Mouse (Mus musculus) cerebral cortex, adult 2 months (tissue): Measurements from ENCODE around the gene Nfam1.

Source experiments
- WGBS: fragments of 180-500 bp; shearing (Covaris S2); methylation state at CpG from one replicate; pipeline ENCODE4 v1.1.7; 2018; 5-methylcytosine and 5-hydroxymethylcytosine counted together

The Nfam1 gene

DNA sequence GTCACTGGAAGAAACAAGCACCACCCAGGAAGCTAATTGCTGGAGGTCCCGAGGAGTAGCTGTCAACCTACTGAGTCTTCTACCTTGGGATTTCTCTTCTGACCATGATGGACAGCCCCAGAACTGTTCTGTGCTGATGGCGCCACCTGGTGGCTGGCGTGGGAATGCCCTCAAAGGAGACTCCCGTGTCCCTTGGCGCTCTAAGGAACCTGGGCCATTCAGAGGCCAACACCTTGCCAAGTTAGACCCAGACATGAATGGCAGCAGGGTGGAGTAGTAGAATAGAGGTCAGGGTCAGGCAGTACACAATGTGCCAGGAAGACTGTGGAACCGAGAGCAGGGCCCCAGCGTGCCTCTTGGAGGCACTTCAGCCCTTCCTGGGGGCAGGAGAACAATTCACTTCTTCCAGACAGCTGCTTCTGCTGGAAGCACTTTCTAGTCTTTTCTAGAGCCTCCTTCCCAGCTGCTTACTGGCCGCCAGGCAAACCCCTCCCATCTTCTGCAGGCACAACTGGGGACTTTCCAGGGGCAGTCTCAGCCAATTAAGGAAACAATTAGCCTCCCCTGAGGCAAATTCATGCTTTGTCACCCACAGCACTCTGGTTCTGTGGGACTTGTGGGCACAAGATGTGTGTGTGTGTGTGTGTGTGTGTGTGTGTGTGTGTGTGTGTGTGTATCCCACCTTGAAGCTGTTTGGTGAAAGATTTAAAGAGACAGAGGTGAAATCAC lies 4.8 kb upstream of the Nfam1 start:
- WGBS: 16% methylated on average over 8 of the region's 8 CpGs

DNA sequence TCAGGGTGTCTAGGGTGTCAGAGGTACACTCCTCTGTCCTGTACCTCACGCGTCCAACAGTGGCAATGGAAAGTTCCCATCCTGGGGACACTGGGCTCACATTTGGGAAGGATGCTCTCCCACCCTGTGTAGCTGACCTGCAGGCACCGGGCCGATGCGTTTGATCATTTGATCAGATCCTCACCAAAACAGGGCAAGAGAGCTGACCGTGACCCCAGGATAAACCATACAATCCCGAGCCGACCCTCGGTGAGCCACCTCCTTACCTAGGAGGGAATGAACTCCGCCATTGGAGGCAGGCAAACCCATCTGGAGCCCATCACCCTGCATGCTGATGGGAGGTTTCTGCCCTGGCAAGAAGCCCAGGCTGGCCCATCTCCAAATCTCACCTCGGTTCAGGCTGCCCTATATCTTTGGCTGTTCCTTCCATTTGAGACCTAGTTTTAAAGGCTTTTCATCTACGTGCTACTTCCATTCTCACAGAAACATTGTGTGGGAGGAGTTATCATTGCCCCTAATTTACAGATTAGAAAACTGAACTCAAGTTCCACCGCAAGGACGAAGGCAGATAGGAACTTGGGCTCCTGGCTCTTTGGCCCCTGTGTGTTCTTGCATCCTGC lies 3.9 kb upstream of the Nfam1 start:
- 54% methylated on average over 14 of the region's 14 CpGs for WGBS

DNA sequence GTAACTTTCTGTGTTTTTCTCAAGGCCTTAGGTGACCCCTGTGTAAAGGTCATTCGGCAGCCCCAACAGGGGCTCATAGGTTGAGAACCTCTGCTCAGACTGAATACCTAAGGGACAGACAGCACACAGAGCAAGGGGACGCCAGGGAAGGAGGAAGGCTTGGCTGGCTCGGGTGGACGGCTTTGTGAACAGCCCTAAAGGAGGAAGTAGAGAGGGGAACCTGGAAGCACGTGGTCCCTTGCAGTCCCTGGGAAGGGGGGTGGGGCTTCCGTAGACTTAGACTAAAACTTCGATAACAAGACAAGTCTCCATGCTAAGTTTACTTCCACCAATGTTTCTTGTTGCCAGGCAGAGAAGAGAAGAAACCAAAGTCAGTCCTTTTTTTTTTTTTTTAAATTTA lies 3.0 kb upstream of the Nfam1 start:
- 57% methylated on average over 7 of the region's 7 CpGs for WGBS

DNA sequence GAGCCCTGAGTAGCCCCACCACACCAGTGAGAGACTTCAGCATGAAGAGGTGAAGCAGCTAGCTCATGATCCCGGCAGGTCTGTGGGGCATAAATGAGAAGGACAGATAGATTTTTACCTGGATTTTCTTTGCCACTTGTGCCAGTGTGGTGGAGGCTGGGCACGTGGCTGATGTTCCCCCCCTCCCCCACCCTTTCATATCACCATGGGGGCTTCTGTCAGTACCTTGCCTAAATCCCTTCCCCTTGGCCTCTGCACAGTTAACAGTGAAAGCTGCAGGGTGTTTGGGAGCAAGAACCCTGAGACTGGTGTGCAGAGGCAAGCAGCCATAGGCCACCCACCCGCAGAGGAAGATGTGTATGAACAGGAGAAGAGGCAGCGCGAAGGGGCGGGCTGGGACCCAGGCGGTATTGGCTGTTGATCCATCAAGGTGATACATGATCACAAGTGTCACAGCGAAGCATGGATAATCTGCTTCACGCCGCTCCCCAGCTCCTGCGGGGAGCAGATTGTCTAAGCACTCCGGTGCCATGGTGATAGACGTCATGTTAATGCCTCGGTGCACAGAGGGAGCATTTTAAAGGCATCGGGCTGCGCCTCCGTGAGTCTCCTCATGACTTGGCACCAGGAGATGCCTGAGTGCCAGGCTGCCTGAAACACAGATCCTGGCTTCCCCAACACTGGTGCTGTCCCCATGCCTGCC lies 1.3 kb upstream of the Nfam1 start:
- 18% methylated on average over 17 of the region's 17 CpGs for WGBS

DNA sequence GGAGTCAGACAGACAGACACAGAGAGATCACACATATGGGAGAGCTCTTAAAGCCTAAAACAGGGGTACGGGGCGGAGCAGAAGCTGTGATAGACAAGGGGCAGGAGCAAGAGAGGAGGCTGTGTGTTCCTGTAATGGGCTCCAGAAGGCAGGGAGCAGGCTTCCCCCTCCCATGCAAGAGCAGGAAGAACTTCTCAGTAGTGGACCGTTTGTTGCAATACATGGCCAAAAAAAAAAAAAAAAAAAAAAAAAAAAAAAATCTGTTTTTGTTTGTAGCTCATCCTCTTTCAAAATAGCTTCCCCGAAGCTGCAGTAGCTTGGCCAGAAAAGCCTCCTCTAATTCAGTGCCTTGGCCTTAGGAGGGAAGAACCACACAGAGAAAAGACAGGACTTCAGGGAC lies 2.2 kb downstream of the Nfam1 start:
- WGBS: 59% methylated on average over 4 of the region's 4 CpGs

DNA sequence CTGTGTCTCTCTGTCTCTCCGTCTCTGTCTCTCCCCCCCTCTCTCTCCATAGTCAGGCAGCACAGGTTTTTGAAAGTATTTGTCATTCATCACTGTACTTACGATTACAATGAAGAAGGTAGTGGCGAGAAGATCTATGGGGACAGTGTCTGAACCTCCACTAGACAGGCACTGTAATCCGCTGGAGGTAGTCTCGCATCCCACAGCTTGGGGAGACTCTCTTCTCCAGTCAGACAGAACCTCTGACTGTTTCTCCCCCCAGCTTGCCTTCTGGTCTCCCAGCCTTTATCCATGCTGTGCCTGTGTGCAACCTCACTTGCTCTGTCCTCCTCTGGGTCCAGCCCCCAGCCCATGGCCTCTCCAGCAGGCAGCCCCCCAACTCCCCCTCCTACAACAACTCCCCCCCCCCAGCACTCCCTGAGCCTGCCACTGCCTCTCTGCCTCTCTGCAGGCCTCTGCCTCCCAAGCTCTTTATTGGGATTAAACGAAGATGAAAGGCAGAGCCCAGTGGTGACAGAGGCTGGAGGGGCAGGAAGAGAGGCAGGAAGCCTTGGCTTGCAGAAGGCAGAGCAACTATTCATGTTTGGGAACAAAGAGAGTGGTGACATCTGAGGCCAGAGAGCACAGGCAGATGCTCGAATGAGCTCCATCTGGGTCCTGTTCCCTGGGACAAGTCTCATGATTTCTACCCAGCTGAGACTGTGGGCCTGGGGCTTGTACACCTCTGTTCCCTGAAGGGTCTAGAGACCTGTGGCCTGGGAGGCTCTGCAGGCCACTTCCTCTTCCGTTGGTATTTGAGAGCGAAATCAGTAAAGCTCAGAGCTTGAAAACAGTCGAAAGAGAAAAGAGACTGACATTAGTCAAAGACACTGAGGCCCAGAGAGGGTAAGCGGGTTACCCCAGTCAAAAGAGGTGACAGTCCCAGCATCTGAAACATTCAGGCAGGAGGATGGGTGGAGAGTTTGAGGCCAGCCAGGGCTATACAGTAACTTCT lies 3.1 kb downstream of the Nfam1 start:
- 75% methylated on average over 11 of the region's 11 CpGs for WGBS

DNA sequence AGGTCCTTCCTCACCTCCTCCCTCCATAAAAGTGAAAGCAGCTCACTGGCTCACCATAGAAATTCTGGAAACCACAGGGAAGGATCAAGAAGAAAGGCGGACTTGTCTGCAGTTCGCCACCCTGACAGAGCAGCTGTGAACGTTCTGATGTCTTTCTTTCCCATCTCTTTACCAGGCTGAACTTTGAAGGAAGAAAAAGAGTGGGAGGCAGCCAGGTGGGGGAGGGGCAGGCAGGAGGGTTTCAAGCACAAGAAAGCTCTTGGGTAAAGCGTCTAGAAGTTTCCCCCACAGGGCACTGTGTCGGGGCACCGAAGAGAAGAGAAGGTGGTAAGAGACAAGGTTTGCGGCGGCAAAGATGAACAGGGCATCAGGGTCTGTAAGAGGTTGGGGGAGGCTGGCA lies 7.0 kb downstream of the Nfam1 start:
- 64% methylated on average over 8 of the region's 8 CpGs for WGBS

DNA sequence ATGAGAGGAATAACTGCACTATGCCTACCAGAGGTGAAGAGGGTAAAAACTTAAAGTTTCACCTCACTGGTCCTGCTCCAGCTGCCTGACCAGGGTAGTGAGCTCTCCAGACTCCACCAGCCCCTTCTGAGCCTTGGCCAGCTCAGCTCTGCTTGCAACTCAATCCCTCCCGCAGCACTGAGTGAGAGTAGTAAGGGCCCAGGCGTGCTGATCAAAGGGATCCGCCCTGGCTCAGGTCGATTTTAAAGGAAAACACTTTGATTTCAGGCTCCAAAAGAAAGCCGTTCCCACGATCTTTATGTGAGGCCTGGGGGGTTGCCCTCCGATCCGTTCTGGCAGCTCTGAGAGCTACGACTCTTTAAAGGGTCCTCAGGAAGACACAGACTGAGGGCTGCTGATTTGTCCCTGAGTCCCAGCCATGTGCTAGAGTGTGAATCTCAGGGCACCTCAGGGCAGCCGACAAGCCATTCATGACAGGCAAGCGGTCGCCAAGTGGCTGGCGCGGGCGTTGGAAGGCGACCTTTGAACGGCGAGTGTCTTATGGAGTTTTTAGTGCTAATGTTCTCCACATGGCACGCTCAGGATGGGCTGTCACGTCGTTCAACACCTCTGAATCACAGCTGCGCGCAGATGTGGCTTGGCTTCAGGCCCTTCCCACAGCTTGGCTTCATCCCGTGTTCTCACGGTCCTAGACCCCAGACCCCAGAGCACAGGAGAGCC lies 7.9 kb downstream of the Nfam1 start:
- WGBS: 77% methylated on average over 25 of the region's 25 CpGs

DNA sequence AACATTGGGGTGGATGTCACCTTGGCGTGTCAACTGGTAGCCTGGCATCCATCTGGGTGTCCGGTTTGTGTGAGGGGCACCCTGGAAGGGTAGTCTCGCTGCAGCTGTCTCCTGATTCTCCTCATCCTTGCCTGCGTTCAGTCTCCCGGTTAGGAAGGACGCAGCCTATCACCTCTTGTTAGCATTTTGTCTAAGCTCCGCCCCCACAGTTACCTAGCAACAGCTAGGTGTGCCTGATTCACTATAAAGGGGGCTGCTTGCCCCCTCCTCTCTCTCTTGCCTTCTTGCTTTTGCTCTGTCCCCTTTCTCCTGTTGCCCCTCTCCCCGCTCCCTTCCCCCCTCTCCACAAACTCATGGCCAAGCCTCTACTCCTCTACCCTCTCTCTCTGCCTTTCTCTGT lies 10.2 kb downstream of the Nfam1 start:
- 63% methylated on average over 8 of the region's 8 CpGs for WGBS

DNA sequence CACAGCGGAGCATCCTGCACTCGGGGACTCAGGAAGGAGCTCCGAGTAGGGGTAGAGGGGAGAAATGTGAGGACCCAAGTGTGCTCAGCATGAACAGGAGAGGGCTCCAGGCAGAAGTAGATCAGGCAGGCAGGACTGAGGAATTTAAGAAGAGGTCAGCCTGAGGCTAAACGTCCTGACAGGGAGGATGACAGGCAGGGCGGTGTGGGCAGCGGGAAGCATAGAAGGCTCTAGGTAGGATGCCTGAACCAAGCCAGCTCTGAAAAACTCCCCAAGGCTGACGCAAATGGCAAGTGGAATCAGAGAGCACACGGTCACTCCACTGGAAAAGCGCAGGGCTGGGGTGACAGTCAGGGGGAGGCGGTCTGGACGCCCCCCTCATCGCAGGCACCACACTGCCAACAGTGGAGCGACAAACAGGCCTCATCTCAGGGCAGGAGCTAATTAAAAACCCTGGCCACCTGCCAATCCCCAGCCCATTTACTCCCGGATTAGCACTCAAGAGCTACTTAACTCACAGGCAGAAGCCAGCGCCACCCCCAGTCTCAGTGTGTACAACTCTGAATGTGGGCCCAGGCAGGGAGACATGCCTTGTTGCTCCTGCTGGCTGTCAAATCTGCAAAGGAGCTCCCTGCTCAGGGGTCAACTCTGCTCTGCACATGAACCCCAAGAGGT lies 22.0 kb downstream of the Nfam1 start:
- WGBS: 37% methylated on average over 15 of the region's 15 CpGs

DNA sequence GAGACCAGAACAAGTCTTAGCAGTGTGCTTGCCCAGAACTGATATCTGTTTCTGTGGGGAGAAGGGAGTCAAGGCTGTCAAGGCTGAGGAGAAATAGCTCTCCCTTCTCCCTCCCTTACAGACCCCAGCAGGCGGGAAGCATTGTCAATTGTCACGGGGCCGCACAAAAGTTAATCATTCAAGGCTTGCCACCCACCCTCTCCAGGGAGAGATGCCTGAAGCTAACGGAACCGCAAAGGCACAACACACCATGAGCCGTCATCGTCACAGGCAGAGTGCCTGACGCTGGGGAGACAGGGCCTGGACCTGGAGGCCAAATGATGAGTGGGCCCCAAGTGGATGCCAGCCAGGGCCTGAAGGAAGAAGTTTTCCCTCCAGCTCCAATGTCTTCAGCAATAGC lies 22.7 kb downstream of the Nfam1 start:
- WGBS: 41% methylated on average over 8 of the region's 8 CpGs

DNA sequence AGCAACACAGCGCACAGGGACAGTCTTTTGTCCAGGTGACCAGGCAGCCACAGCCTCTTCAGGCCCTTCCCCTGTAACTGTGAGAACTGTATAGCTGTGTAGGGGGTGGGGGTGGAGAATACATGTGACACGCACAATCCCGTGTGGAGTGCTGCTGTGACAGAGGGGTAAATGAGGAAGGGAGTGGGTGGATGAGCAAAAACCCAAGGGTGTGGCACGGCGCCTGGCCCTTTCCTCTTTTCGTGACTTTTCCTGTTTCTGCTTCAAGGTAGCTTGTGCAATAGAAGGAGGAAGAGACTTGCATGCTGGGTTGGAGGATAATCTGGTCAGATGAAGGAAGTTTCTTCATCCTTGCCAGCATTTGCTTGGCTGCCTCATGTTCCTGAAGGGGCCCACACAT lies 23.6 kb downstream of the Nfam1 start:
- 53% methylated on average over 6 of the region's 6 CpGs for WGBS

DNA sequence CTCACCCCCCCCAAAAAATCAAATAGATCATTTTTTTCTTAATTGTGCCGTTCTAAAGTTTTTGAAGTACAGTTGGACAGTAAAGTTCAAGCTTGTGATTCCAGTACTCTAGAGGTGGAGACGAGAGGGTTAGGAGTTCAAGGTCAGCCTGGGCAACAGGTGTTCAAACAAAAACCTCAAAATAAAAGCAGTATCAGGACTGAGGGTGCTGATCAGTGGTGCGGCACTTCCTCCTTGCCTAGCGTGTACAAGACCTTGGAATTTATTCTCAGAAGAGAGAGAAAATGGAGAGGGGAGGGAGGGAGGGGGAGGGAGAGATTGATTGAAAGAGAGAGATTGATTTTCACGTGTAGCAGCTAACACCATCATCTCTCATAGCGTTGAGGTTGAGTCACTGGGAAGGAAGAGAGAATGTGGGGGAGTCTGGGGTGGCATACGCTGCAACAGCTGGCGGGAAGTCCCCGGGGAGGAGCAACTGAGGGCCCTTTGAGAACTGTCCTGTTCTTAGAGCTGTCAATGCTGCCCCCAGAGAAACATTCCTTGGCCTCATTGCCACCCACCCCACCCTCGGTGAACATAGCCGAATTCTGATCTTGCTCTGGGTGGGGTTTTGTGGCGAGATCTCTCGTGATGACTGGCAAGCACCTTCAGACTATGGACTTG lies 24.2 kb downstream of the Nfam1 start:
- WGBS: 52% methylated on average over 13 of the region's 13 CpGs

DNA sequence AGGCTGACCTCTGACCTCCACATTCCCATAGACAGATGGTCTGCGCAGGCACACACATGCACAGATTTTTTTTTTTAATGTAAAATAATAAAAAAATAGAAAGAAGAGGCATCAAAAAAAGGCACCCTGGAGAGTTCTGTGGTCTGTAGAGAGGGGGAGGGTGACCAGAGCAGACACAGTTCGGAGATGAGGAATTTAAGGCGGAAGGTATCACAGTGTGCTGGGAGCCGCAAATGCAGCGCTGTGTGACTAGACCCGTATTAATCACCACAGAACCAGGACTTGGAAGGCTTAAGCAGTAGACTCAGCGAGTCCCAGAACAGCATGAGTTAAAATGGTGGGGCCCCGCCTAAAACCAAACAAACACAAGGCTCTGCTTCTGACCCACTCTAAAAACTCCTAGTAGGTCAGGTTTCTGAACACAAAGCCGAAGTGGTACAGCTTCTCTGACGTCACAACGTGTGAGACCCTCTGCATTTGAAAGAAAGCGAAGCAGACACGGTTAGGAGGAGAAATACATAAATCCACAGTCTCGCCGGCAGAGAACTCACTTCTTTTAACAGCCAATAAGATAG lies 25.7 kb downstream of the Nfam1 start:
- WGBS: 78% methylated on average over 15 of the region's 15 CpGs

DNA sequence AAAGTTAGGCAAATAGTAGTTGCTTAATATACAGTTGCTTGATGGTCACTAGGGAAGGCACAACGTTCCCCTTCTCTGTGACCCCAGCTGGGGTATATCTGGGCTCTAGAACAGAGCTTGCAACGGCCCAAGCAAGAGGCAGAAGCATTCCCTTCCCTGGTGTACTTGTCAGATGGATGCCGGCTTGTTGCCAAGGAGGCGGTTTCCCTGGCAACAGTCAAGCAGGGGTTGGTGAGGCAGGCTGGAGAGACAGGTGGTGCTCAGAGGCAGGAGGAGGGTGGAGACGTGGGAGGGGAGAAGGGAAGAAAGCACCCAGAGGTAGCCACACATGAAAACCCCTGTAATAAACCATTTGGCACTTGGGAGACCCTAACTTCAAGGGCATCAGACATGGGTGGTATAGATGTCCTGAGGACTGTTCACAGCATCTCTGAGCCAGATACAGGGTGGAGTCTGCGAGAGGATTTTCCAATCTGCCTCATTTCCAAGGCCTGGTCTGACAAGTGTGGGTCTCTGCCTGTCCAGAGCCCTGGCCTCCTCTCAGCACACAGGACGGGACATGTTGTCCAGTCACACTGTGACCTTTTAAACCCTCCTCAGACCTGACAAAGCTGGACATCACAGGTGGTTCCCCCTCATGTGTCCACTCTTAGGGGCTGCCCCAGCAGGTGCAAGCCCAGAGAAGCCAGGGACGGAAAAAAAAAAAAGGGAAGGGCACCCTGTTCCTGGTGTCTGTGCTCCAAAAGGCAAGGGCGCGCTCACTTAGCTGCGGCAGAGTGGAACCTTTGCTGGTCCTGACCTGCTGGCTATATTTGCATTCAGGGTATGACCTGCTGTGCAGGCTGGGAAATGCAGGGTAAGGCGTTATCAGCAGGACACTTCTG lies 30.2 kb downstream of the Nfam1 start:
- WGBS: 54% methylated on average over 12 of the region's 12 CpGs

DNA sequence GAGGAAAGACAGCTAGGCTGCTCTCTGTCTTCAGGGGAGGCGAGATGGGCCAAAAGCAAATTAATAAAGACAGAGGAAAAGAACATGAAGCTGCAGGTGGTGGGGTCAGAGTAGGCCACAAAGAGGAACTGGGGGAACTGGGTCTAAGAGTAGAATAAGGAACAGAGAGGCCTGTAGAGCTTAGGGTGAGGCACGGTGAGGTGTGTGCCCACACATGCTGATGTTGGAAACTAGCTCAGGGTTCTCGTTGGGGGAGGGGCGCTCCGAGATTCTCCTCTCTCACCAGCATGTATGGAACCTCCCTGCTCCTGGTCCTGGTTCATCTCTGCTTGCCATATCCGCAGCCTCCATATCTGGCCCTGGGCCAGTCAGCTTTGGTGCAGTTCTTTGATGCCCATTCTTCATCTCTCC lies 34.3 kb downstream of the Nfam1 start:
- WGBS: 74% methylated on average over 6 of the region's 6 CpGs

DNA sequence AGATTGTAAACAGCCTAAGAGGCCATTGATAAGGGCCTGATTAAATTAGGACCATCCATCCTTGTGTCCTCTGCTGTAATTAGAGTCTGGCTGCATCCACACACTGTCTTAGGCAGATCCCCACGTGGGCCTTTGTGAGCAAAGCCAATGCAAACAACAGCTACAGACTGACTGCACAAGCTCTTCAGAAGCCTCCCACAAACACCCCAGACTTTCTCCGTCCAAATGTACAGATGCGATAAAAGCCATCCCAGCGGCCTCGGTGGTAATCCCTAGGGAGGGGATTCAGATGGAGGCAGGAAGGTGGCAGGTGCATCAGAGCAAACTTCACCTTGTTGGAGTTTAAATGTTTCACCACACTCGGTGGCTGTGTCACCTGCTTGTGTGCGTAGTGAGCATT lies 37.9 kb downstream of the Nfam1 start:
- WGBS: 36% methylated on average over 7 of the region's 7 CpGs

DNA sequence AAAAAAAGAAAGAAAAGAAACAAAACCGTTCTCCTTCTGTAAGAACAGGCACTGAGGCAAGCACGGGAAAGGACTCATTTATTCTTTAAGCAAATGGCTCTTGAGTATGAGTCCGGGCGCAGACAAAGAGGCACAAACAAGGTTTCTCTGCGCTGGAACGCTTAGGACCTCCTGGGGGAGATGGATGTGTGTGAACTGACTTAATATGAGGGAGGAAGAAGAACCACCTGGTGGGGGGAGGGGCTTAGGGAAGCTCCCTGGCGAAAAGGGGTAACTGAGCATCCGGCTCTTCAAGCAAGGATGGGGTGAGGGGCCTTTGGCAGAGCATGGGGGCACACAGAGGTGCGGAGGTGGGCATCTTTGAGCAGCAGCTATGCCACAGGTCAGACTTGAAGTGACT lies 40.2 kb downstream of the Nfam1 start:
- WGBS: 80% methylated on average over 9 of the region's 9 CpGs
